Mouse (Mus musculus) testis, adult 2 months (tissue): ENCODE measurements at regions not wholly inside any gene's neighbourhood (a gene's known extent, or its start where the extent isn't known, plus 50 kb on each side); places are given as distances from the start of the nearest gene placed in this dataset.

ENCODE experiments used
- H3K27ac ChIP-seq: fragments of 200-500 bp; 2 replicates; pipeline ENCODE4 v1.5.1; 2012; ENCODE audit warnings: low read depth, low read length; ENCODE audit not compliant: control insufficient read depth, insufficient read depth
- H3K27me3 ChIP-seq: fragments of 200-500 bp; 2 replicates; pipeline ENCODE4 v1.6.1; 2012; ENCODE audit warnings: mild to moderate bottlenecking, low read length, moderate library complexity; ENCODE audit not compliant: control insufficient read depth, insufficient read depth
- H3K36me3 ChIP-seq: fragments of 200-500 bp; 2 replicates; pipeline ENCODE4 v1.6.1; 2012; ENCODE audit warnings: mild to moderate bottlenecking, low read length; ENCODE audit not compliant: control insufficient read depth, insufficient read depth
- H3K4me1 ChIP-seq: fragments of 200-500 bp; 2 replicates; pipeline ENCODE4 v1.6.1; 2012; ENCODE audit warnings: low read length; ENCODE audit not compliant: control insufficient read depth, insufficient read depth
- H3K4me3 ChIP-seq: fragments of 200-500 bp; 2 replicates; pipeline ENCODE4 v1.5.1; 2012; ENCODE audit warnings: low read depth, mild to moderate bottlenecking, low read length, moderate library complexity, mixed read lengths; ENCODE audit not compliant: control insufficient read depth
- CTCF ChIP-seq: fragments of 200-500 bp; IDR thresholded peaks from 2 replicates; pipeline ENCODE4 v1.5.1; 2012; ENCODE audit warnings: low read depth, mild to moderate bottlenecking, inconsistent platforms, low read length, moderate library complexity; ENCODE audit not compliant: control insufficient read depth, insufficient read depth, insufficient replicate concordance
- POLR2A ChIP-seq: fragments of 200-500 bp; IDR thresholded peaks from 2 replicates; pipeline ENCODE4 v1.6.1; 2012; ENCODE audit warnings: low read depth, mild to moderate bottlenecking, inconsistent platforms, low read length, moderate library complexity; ENCODE audit not compliant: control insufficient read depth

GRCm38 (mm10) chr2:131715381-131715780 lies 144.2 kb downstream of the Erv3 start:
- no peaks in the 10 kb centered on the region for H3K36me3 ChIP-seq
- H3K27me3 ChIP-seq: no peaks in the 10 kb centered on the region
- TF ChIP-seq POLR2A (no peak), CTCF (no peak)
- no peaks in the 10 kb centered on the region for H3K4me1 ChIP-seq
- no peak overlapping the region for H3K4me3 ChIP-seq
- no peak overlapping the region for H3K27ac ChIP-seq

- TF ChIP-seq CTCF: no peak
- TF ChIP-seq POLR2A: no peak
These were observed 147.7 kb downstream of the Erv3 start for GRCm38 (mm10) chr2:131711886-131712285.

GRCm38 (mm10) chr2:131706565-131706964 lies 144.5 kb upstream of the Adra1d start:
- Histone ChIP-seq H3K27me3 (no peaks in the 10 kb centered on the region), H3K27ac (no peak overlapping the region), H3K36me3 (no peaks in the 10 kb centered on the region), H3K4me1 (no peaks in the 10 kb centered on the region), H3K4me3 (no peak overlapping the region)
- no peak for TF ChIP-seq POLR2A
- no peak for TF ChIP-seq CTCF

More at GRCm38 (mm10) chr2:131711886-131712285, 147.7 kb downstream of the Erv3 start:
- Histone ChIP-seq H3K27me3 (no peaks in the 10 kb centered on the region), H3K4me3 (no peak overlapping the region), H3K27ac (no peak overlapping the region), H3K4me1 (no peaks in the 10 kb centered on the region), H3K36me3 (no peaks in the 10 kb centered on the region)

- Histone ChIP-seq H3K27me3 (no peaks in the 10 kb centered on the region), H3K27ac (no peak overlapping the region), H3K4me3 (no peak overlapping the region), H3K4me1 (no peaks in the 10 kb centered on the region), H3K36me3 (no peaks in the 10 kb centered on the region)
- TF ChIP-seq POLR2A (no peak), CTCF (no peak)
These were observed 142.3 kb upstream of the Adra1d start for GRCm38 (mm10) chr2:131704406-131704805.

DNA sequence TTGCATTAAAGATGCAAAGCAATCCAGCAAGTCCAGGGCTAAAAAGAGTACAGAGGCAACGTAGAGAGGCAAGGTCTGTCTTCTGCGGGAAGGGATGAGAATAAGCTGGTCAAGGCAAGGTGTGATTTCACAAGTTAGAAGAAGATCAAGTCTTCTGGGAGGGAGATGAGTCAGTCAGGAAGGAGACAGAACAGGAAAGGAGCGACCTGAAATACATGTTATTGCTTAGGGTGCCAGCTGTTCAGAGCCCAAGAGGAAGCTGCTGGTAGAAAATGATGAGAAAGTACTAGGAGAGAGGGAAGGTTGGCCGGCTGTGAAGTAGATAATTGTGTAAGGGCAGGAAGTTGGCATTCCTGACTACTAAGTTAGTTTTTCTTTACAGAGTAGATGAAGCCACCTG lies 140.1 kb upstream of the Adra1d start:
- Histone ChIP-seq H3K4me3 (no peak overlapping the region), H3K36me3 (no peaks in the 10 kb centered on the region), H3K4me1 (no peaks in the 10 kb centered on the region), H3K27ac (no peak overlapping the region), H3K27me3 (no peaks in the 10 kb centered on the region)
- TF ChIP-seq CTCF (no peak), POLR2A (no peak)

DNA sequence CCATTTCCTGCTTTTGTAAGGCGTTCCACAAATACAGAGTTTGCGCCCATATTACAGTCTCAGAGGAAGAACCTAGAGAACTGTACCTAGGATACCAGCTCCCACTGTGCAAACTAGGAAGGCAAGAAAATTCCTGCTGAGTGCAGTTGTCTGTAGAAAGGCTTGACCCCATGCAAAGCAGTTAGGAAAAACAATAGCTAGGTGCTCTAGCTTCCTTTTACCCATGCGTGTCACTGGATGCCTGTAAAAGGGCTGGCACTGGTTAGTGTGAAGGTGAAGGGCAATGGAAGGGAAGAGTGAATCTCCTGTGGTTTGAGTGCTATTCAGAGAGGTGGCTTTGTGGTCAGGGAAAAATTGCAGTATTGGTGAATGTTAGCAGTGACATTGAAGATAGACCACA lies 137.7 kb upstream of the Adra1d start:
- no peak overlapping the region for H3K4me3 ChIP-seq
- no peak for TF ChIP-seq CTCF
- TF ChIP-seq POLR2A: no peak
- no peak overlapping the region for H3K27ac ChIP-seq
- no peaks in the 10 kb centered on the region for H3K27me3 ChIP-seq
- H3K4me1 ChIP-seq: no peaks in the 10 kb centered on the region
- no peaks in the 10 kb centered on the region for H3K36me3 ChIP-seq

DNA sequence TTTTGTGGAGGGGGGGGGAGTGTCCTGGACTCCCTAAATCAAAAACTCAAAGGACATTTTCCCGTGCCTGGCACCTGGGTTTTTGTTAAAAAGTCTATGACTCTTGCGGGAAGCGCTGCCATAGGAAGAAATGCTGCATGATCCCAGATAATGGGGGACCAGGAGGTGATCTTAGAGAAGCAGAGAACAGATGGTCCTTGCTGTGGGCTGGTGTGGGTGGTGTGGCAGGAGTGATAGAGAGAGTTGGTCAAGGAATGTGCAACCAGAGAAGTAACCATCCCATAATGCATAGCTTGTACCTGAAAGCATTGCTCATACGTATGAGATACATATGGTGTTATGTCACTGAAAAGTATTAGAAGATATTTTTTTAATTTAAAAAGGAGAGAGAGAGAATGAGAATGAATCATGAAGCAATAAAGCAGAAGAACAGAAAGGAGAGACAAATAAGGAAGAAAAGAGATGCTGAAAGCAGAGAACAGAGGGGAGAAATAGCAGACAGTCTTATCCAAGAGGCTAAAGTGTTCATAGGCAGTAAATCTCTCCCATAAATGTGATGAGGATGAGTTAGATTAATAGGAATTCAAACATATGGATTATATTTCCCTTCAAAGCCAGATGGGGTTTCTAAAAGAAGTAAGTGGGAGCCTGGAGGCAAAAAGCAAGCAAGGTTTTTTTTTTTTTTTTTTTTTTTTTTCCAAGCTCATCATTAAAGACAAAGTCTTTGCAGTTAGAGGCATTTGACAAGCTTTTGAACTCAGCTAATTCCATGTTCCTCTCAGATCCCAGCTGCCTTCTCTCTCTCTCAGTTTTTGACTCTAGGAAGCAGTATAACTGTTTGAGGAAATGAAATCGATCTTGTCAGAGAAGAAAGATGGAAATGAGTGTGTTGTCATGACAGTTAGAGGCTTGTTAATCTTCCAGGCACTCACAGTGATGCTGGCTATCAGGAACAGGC lies 136.2 kb upstream of the Adra1d start:
- H3K4me3 ChIP-seq: no peak overlapping the region
- no peak for TF ChIP-seq POLR2A
- TF ChIP-seq CTCF: no peak
- H3K4me1 ChIP-seq: no peaks in the 10 kb centered on the region

DNA sequence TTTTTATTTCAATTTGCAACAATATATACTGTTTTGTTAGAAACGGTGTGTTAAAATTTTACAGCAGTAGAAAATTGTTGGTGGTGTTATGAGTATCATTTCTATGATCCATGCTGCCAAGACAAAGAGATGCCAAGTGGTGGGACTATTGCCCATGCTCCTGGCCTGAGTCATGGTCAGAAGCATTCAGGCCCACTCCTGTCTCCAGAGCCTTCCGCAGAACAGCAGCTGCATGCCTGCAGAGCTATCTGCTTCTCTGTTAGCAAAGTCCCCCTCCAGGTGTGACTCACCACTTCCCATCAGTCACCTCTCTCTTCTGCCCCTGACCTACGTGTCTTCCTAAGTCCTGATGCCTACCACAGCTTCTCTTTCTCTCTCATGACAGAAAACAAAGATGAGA lies 134.2 kb upstream of the Adra1d start:
- no peaks in the 10 kb centered on the region for H3K4me1 ChIP-seq
- TF ChIP-seq CTCF: no peak
- TF ChIP-seq POLR2A: no peak
- no peaks in the 10 kb centered on the region for H3K36me3 ChIP-seq
- no peak overlapping the region for H3K4me3 ChIP-seq
- H3K27me3 ChIP-seq: no peaks in the 10 kb centered on the region
- H3K27ac ChIP-seq: no peak overlapping the region

More for the DNA sequence above, 136.2 kb upstream of the Adra1d start:
- Histone ChIP-seq H3K36me3 (no peaks in the 10 kb centered on the region), H3K27ac (no peak overlapping the region), H3K27me3 (no peaks in the 10 kb centered on the region)
